Mouse (Mus musculus): ENCODE results near the gene Zfand3. TPM values are rescaled to one million over a fixed set of nuclear protein-coding genes. Genes with fewer than 3 reads are reported as not detected.

Gene Zfand3
- total RNA-seq, 2 experiments from 2014 or later, result 145 to 165 TPM

GRCm38 (mm10) chr17:30052347-30052742 is 47.8 kb downstream of the Zfand3 start:
- no peak for DNase-seq

DNA sequence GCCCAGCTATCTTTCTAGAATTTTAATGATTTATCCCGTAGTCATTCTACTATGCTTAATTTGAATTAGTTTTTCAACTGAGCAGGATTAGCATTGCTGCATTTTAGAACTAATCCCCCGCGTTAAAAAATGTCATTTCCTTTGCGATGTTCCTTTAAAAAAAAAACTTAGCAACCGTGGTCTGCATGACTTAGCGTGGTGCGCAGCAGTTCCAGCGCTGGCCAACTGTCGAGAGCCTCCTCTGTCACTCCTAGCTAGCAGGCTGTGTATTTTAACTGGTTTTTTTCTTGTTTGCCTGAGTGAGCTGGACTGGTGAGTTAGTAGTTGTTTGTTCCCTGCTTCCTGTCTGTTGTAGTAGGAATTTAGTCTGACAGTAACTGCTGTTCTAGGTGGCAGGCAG is 48.9 kb downstream of the Zfand3 start:
- no peak for DNase-seq

GRCm38 (mm10) chr17:30053871-30054270 is 49.3 kb downstream of the Zfand3 start:
- DNase-seq, result no peak

DNA sequence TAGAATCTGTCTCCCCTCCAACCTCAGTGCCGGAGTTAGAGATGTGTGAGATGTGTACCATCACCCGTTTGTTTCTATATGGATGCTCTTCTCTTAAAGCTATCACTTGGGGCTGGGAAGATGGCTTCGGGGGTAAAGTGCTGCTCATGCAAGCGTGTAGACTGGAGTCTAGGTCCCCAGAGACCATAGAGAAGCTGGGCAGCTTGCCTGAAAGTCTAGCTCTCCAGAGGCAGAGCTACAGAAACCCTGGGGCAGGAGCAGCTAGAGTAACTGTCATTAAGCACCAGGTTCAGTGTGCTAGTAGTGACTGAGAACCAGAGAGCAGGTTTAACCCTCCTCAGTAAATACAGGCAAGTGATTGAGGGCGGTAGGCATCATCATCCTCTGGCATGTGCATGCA is 51.7 kb downstream of the Zfand3 start:
- peak in 1 of 2 experiments; percentile 44 for DNase-seq

DNA sequence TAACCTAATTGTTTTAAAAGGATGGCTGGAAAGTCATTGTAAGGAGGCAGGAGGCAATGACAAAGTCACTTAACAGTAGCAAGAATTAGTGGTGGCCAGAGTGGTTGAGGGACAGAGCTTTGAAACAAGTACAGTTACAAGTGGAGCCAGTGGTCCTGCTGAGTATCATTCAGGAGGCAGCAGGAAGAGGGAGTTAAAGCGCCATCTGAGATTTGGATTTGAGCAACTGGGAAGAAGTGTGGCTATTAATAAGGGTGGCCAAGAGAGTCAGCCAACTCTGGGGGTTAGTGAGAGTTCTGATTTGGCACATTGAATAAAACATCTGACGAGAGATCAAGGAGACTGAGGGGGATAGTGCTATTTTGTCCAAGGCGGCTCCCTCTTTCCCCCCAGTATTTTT is 54.1 kb downstream of the Zfand3 start:
- no peak for DNase-seq

DNA sequence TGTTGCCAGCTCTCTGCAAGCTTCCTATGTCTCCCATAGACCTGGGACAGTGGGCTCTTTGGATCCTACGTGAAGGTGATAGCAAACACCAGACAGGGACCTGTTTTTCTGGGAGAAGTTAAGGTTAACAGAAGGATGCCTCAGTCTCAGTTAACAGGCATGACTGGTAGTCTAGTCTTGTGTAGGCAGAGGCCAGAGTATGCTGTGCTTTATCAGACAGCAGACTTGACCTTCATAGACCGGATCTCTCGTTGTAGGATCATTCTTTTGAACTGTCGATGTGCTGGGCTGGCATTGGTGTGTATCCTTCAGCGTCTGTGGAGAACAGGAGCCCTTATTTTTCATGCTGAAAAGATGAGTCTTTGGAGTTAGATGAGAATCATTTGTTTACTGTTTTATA is 54.5 kb downstream of the Zfand3 start:
- DNase-seq, result peak in 1 of 2 experiments; percentile 19

GRCm38 (mm10) chr17:30061100-30061837 is 56.7 kb downstream of the Zfand3 start:
- no peak for DNase-seq

DNA sequence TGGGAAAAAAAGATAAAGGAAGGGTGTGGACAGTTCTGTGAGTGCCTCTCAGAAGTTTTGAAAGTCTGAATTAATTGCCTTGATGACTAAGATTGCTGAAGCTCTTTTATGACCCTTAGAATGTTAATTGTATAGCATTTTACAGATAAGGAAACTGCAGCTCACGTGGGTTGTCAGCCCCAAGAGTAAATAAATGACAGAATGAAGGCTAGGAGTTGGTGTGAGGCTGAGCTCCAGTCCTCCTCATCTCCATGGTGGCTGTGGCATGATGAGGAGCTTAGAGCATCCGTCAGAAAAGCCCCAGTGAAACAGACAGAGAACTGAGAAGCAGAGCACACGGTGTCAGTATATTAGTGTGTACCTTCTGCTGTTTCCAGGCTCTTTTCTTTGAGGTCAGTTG is 59.3 kb downstream of the Zfand3 start:
- no peak for DNase-seq

DNA sequence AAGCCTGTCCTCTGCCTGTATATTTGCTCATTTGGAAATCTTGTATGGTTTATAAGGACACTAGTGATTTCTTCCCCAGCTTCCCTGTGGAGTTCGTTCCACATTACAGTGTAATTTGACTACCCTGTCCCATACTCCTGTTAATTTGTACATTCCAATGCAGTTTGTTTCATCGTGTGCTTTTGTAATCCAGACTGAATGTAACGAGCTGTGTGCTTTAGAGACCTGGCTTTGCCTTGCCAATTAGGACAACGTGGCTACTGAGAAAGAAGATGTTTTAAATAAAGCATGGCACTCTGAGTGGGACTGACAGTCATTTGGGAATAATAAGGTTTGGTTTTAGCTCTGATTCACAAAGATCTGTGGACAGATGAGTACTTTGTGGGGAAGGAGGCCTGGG is 60.2 kb downstream of the Zfand3 start:
- DNase-seq, result no peak

DNA sequence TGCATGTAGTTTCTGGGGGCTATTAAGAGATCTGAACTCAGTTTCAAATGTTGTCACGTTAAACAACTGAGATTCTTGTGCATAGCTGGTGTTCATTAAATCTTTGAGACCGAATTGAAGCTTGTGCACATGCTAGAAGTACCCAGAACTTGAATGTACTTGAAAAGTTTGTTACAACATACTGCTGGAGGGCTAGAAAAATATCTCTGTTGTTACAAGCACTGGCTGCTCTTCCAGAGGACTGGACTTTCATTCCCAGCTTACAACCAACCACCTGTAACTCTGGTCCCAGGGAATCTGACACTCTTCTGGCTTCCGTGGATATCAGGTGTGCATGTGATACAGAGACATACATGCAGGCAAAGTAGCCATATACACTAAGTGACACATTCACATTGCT is 65.2 kb downstream of the Zfand3 start:
- no peak for DNase-seq

DNA sequence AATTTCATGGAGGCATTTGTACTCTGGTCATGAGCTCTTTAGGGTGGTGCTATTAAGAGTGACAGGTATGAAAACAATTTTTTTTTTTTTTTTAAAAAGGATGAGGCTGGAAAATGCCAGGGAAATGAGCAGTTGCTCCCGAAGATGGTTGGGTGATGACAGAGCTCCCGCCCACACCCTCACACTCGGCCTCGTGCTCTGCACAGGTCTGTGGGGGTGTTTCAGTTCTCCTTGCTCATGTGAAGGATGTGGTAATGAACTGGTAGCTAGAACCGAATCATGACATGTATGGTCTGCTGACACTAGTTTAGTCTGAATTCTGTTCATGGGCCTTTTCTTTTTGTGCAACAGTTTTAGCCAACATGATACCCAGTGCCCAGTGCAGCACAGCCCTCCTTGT is 66.1 kb downstream of the Zfand3 start:
- DNase-seq, result no peak

- peak; percentile 18 to 24 for DNase-seq
Measured at GRCm38 (mm10) chr17:30072613-30073012, 68.1 kb downstream of the Zfand3 start.

GRCm38 (mm10) chr17:30075896-30076295 is 71.4 kb downstream of the Zfand3 start:
- DNase-seq, result no peak

DNA sequence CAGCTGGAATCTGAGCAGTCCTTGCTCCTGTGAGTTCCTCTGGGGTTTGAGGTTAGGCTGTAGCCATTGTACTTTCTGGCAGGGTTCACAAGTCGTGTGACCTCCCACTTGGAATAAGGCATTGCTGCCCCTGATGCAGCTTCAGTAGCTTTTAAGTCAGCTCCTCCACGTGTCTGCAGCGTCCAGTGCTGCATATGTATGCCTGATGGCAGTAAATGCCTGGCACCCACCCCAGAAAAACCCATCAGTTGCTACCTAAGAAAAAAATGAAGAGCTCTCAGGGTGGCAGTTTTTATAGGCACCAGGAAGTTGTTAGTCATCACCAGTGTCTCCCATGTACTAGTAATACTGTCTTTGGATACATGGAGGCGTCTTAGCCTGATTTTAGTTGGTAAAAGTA is 79.5 kb downstream of the Zfand3 start:
- no peak for DNase-seq

- no peak for DNase-seq
Measured at GRCm38 (mm10) chr17:30086695-30087094, 82.2 kb downstream of the Zfand3 start.

GRCm38 (mm10) chr17:30088431-30088830 is 83.9 kb downstream of the Zfand3 start:
- no peak for DNase-seq

GRCm38 (mm10) chr17:30090416-30090815 is 85.9 kb downstream of the Zfand3 start:
- DNase-seq, result no peak

- DNase-seq, result no peak
Measured at GRCm38 (mm10) chr17:30093148-30093749, 88.7 kb downstream of the Zfand3 start.

- no peak for DNase-seq
Measured at GRCm38 (mm10) chr17:30097156-30097555, 92.6 kb downstream of the Zfand3 start.

DNA sequence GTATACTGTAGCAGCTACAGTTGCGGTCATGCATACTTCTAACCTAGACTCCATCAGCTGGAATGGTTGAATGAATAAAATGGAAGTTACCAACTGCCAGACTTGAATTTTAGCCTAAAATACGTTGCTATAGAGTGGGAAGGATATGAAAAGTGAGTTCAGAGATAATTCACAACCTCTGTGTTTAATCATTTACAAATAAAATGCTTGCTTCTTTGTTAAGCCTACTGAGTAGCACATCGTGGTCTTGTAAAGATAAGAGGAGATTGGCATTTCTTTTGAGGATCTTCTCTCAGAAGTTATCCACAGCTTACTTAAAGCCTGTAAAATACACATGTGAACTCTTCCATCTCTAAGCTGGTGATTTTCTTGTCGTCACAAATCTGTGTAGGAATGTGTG is 93.1 kb downstream of the Zfand3 start:
- DNase-seq, result no peak

DNA sequence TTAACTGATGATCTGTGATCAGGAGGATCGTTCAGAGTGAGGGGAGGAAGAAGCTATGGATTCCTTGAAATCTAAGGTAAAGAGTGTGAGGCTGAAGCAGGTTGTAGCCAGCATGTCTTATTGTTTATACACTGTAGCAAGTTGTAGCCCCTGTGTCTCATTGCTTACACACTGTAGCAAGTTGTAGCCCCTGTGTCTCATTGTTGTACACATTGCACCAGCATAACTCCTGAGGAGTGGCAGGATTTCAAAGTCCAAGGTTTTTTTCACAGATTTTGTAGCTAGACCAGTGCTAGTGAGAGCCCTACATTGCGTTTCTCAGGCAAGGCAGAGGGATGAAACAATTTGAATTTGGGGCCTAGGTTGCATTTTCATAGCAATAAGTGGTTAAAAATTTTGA is 95.1 kb downstream of the Zfand3 start:
- DNase-seq, result no peak

- DNase-seq, result no peak
Measured at GRCm38 (mm10) chr17:30101801-30102200, 97.3 kb downstream of the Zfand3 start.

GRCm38 (mm10) chr17:30103005-30103404 is 98.5 kb downstream of the Zfand3 start:
- no peak for DNase-seq

DNA sequence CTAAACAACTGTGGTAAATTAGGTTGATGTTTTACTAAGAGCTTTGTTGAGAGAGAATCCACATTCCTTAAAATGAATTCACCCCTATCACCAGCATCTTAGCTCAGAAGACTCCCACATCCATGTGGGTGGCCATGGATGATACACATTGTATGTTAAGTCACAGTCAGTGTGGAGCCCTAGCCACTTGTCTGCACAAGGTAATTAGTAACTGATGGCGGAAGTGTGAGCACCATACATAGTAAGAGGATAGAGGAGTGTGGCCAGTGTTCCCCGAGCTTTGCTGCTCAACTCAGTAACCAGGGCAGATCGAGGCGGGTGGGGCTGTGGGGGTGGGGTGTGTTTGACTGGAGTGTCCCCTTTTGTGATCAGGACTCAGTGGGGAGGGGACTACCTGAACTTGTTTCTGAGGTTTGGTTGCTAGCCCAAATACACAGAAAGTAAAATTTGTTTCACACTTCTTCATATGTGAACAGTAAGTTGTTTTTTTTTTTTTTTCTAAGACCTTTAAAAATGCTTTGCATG is 99.2 kb downstream of the Zfand3 start:
- no peak for DNase-seq

Data from adrenal gland, postnatal 36 days (tissue).